In the genomic region with DNA sequence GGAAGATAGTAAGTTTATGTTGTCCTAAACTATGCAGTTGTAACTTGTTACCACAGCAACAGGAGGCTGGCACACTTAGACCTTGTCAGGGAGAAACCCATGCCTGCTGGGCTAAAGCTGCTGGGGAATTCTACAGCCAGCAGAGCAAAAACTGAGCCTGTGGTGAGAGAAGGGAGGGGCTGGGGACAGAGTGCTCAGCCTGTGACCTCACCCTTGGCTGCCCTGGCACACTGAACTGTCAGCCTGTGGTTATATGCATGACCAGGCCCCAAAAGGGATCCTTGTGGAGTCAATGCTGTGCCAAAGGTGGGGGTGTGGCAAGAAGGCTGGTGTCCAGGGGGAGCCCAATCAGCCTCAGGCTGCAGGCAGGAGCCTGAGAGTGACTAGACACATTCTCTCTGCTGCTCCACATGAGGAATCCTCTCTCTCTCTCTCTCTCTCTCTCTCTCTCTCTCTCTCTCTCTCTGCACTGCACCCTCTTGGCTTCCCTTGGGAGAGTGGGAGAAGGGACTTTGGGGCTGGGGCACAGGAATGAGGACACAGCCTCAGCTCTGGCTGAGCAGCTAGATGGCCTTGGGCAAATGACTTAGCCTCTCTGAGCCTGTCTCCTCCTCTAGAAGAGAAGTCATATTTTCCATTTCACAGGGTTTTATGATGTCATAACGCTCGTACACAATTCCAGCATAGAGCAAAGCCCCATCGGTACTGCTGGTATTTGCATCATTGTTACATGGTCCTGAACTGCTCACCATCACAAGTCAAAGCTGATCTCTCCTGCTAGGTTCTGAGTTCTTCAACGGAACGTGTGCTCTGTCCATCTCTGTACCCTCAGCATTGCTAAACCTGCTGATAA, we compare ENCODE assay signal across 8 mouse cellular contexts. TPM values are rescaled to one million over a fixed set of nuclear protein-coding genes. Genes with fewer than 3 reads are reported as not detected.
DNase-seq lines count a peak whose midpoint lies in the region; ATAC-seq and TF ChIP-seq lines count a peak whose summit lies in the region.
"Had no signal": no experiment of that assay in that cellular context is flagged by ENCODE, and none has a peak within 500 bp of the region (broad histone marks: within the 10 kb centered on the region; RNA-seq: fewer than 3 reads in every experiment).

No protein-coding gene starts in this region.

- no peak overlapping the region for H3K9ac ChIP-seq in kidney, embryonic 16.5 days (replicated peaks; ENCODE audit: low read length)
- H3K9ac ChIP-seq: limb, embryonic 13.5 days had no signal

- H3K36me3 ChIP-seq in kidney, embryonic 16.5 days (ENCODE audit: insufficient read depth, low read length), result no peaks in the 10 kb centered on the region
- no peaks in the 10 kb centered on the region for H3K36me3 ChIP-seq in C2C12 (ENCODE audit: control insufficient read depth, insufficient read depth)

- H3K27ac ChIP-seq in kidney, embryonic 16.5 days (ENCODE audit: low read length), result no peak overlapping the region
- H3K27ac ChIP-seq: limb, embryonic 13.5 days had no signal

- H3K27me3 ChIP-seq in kidney, embryonic 16.5 days (ENCODE audit: insufficient read depth, low read length), result 0 out of 2 replicates have a peak, but pooled peaks cover 2% of the 10 kb centered on the region
- no peaks in the 10 kb centered on the region for H3K27me3 ChIP-seq in C2C12 (ENCODE audit: control insufficient read depth, insufficient read depth, insufficient read length)

- H3K79me3 ChIP-seq in C2C12 (ENCODE audit: low read depth), result no peaks in the 10 kb centered on the region

- WGBS in kidney, embryonic 16.5 days, result 81% methylated on average over 5 of the region's 5 CpGs

- H3K4me2 ChIP-seq in kidney, embryonic 16.5 days (replicated peaks; ENCODE audit: low read depth, low read length), result no peak overlapping the region
- H3K4me2 ChIP-seq: limb, embryonic 13.5 days had no signal

- H3K4me1 ChIP-seq in kidney, embryonic 16.5 days (ENCODE audit: insufficient read depth, low read length), result peaks cover 9% of the 10 kb centered on the region; the same call in 1 of the 2 replicates

- peak; percentile 30 to 34 for DNase-seq in kidney, adult 8-10 months
- peak; percentile 91 for DNase-seq in 3134 (ENCODE audit: extremely low read depth, insufficient read length, low spot score)
- DNase-seq in heart, postnatal 10 days, result peak; percentile 53 to 59
- DNase-seq in embryo, embryonic 10 days (ENCODE audit: low spot score), result no peak
- no peak for DNase-seq in yolk sac, embryonic 10.5 days (ENCODE audit: low spot score)

- H3K9me3 ChIP-seq in kidney, embryonic 16.5 days (ENCODE audit: low read length), result no peaks in the 10 kb centered on the region
- H3K9me3 ChIP-seq: limb, embryonic 13.5 days had no signal

- intact Hi-C loops in heart, postnatal 10 days (cut with DNase I), result no loop called here

- no peaks in the 10 kb centered on the region for H3K79me2 ChIP-seq in C2C12 (ENCODE audit: control insufficient read depth, insufficient read depth)

- no peak overlapping the region for H3ac ChIP-seq in C2C12 (ENCODE audit: control insufficient read depth, insufficient read length, low read depth)

- TF ChIP-seq CTCF in C2C12 (IDR thresholded peaks at IDR 0.05; ENCODE audit: control insufficient read depth, insufficient read depth, insufficient read length), result no peak

- H3K4me3 ChIP-seq in kidney, embryonic 16.5 days (ENCODE audit: low read length), result no peak overlapping the region
- no peak overlapping the region for H3K4me3 ChIP-seq in C2C12 (ENCODE audit: insufficient read depth, poor library complexity, severe bottlenecking)
- H3K4me3 ChIP-seq: limb, embryonic 13.5 days had no signal

- ATAC-seq in kidney, embryonic 16.5 days (ENCODE audit: low FRiP score, low TSS enrichment), result no peak; the same call in 1 of the 2 replicates

TF ChIP-seq in C2C12, 6 proteins besides CTCF, POLR2A, EP300 and RAD21:
- TF ChIP-seq MYOD1 (IDR thresholded peaks at IDR 0.05; ENCODE audit: control insufficient read depth, insufficient read length, low read depth) (no peak), CEBPB (IDR thresholded peaks at IDR 0.05; ENCODE audit: low read depth) (no peak), MAX (IDR thresholded peaks at IDR 0.05) (peak; percentile 66)
TF ChIP-seq in C2C12: peak in this region for 1.

RNA-seq across cellular contexts. Expression of a gene that starts 16.7 kb away (rescaled TPM):
- 0.71 and 1.1 TPM in 2 replicates for polyA plus RNA-seq in kidney, embryonic 16.5 days (2015; fragmentation: Nextera tagmentation; extraction: Ambion mirVana)
- 0.09 TPM for polyA plus RNA-seq in C2C12 (2012; fragmentation: generic; extraction: Trizol)
- 1 to 10 TPM; 6.4 to 6.7 TPM for total RNA-seq in heart, postnatal 10 days (2021)

RNA-seq across cellular contexts. Expression of a gene that starts 20.1 kb away (rescaled TPM):
- polyA plus RNA-seq in kidney, embryonic 16.5 days (2015; fragmentation: Nextera tagmentation; extraction: Ambion mirVana), result 49.1 and 50.3 TPM in 2 replicates
- polyA plus RNA-seq in C2C12 (2012; fragmentation: generic; extraction: Trizol), result 65.9 TPM
- total RNA-seq in heart, postnatal 10 days (2021), result 10 to 100 TPM; 35.2 to 41.5 TPM

RNA-seq across cellular contexts. Expression of a gene that starts 31.3 kb away (rescaled TPM):
- polyA plus RNA-seq in kidney, embryonic 16.5 days (2015; fragmentation: Nextera tagmentation; extraction: Ambion mirVana), result 45.9 and 53.6 TPM in 2 replicates
- polyA plus RNA-seq in C2C12 (2012; fragmentation: generic; extraction: Trizol), result 18.2 TPM
- 10 to 100 TPM; 21.0 to 22.5 TPM for total RNA-seq in heart, postnatal 10 days (2021)

Comparison
In these comparisons a context has a peak if more than half of its experiments do, and no peak if none do; other contexts are left out.
1. DNase-seq: peak in kidney, adult 8-10 months (2 of 2), 3134 (single experiment) and heart, postnatal 10 days (2 of 2); none in embryo, embryonic 10 days (single experiment) and yolk sac, embryonic 10.5 days (single experiment).